Mouse (Mus musculus) ES-E14 (cell line): ENCODE data around the gene Lrba. TPM values are rescaled to one million over a fixed set of nuclear protein-coding genes. Genes with fewer than 3 reads are reported as not detected.

Source experiments
- DNase-seq: peaks from one replicate; pipeline ENCODE4 v3.0.0-alpha.2; 2013; ENCODE audit warnings: low read depth, low spot score
- H3K27ac ChIP-seq: 2 replicates; pipeline ENCODE4 v1.5.1; 2012; ENCODE audit warnings: low read depth, mild to moderate bottlenecking, low read length, moderate library complexity, mixed read lengths; ENCODE audit not compliant: poor library complexity, insufficient read depth, severe bottlenecking
- H3K36me3 ChIP-seq: 2 replicates; pipeline ENCODE4 v1.6.1; 2012; ENCODE audit warnings: mild to moderate bottlenecking, low read length, moderate library complexity, mixed read lengths; ENCODE audit not compliant: control insufficient read depth, poor library complexity, insufficient read depth, severe bottlenecking
- H3K4me1 ChIP-seq, 2 experiments: fragments of 150-350 bp in 1 of 2; sonication (generic) in 1 of 2; 2 replicates each; pipeline ENCODE4 v1.6.1; 2012; ENCODE audit warnings: low read length in 2 of 2, mild to moderate bottlenecking in 1 of 2, mixed read lengths in 1 of 2; ENCODE audit not compliant: control insufficient read depth in 2 of 2, insufficient read depth in 2 of 2, poor library complexity in 1 of 2
- H3K4me3 ChIP-seq, 2 experiments: fragments of 150-350 bp in 1 of 2; sonication (generic) in 1 of 2; 2 replicates each; pipeline ENCODE4 v1.5.1; 2012; ENCODE audit warnings: low read length in 2 of 2, low read depth in 1 of 2, mild to moderate bottlenecking in 1 of 2, mixed read lengths in 1 of 2; ENCODE audit not compliant: insufficient read depth in 1 of 2, poor library complexity in 1 of 2, severe bottlenecking in 1 of 2
- H3K9ac ChIP-seq: 2 replicates; pipeline ENCODE4 v1.6.1; 2012; ENCODE audit warnings: low read depth, mild to moderate bottlenecking, low read length, mixed read lengths; ENCODE audit not compliant: poor library complexity, insufficient read depth, severe bottlenecking
- H3K9me3 ChIP-seq: fragments of 150-350 bp; sonication (generic); 2 replicates; pipeline ENCODE4 v1.6.1; 2012; ENCODE audit warnings: low read depth, mild to moderate bottlenecking, low read length; ENCODE audit not compliant: control insufficient read depth, insufficient read depth
- CHD2 ChIP-seq: IDR thresholded peaks from 2 replicates; pipeline ENCODE4 v1.6.1; 2014; ENCODE audit warnings: mild to moderate bottlenecking, low read depth, low read length, inconsistent platforms
- HCFC1 ChIP-seq: IDR thresholded peaks from 2 replicates; pipeline ENCODE4 v1.6.1; 2012; ENCODE audit warnings: low read length, inconsistent platforms, borderline replicate concordance; ENCODE audit not compliant: insufficient read depth
- MAFK ChIP-seq: IDR thresholded peaks from 2 replicates; pipeline ENCODE4 v1.6.1; 2014; ENCODE audit warnings: mild to moderate bottlenecking, low read depth, low read length, inconsistent platforms; ENCODE audit not compliant: insufficient read depth
- ZC3H11A ChIP-seq: IDR thresholded peaks from 2 replicates; pipeline ENCODE4 v1.6.1; 2012; ENCODE audit warnings: low read depth, mild to moderate bottlenecking, inconsistent platforms, low read length, borderline replicate concordance
- ZNF384 ChIP-seq: IDR thresholded peaks from 2 replicates; pipeline ENCODE4 v1.6.1; 2012; ENCODE audit warnings: low read depth, low read length, inconsistent platforms
- in situ Hi-C, 2 experiments: fragments of 600-800 bp; cut with MboI; formaldehyde crosslinking; loops; one replicate each; pipeline ENCODE4 v1.15.1; 2025; ENCODE audit warnings: low sequenced_read_pairs in 2 of 2, inconsistent platforms in 1 of 2; ENCODE audit not compliant: unreplicated experiment in 2 of 2
- total RNA-seq: library from RNA; depleted of rRNA; stranded (reverse); fragments of 300-350 nt; gene quantifications from 2 replicates; pipeline ENCODE4 v1.2.3, GENCODE M21; 2012

The Lrba gene
- total RNA-seq, 1 experiment, result 14.7 TPM

DNA sequence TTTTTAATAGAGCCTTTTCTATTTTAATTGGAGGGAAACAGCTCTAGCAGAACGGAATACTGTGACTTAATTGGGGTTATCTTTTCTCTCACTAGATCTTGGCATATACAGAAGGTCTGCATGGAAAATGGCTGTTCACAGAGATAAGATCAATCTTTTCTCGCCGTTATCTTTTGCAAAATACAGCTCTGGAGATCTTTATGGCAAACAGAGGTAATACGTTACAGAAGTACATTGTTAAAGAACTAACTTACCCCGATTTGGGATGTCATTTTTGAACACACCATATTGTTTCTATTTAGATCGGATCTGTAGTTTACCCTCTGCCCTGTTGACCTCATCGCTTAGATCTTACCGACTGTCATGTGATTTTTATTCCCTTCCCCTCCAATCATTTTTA lies 381.3 kb downstream of the Lrba start:
- Histone ChIP-seq H3K27ac (no peak overlapping the region), H3K4me1 (no peaks in the 10 kb centered on the region), H3K9me3 (no peaks in the 10 kb centered on the region), H3K36me3 (no peaks in the 10 kb centered on the region), H3K4me3 (no peak overlapping the region), H3K9ac (no peak overlapping the region)
- no peak for DNase-seq
- no peak for TF ChIP-seq ZNF384
- TF ChIP-seq MAFK, result no peak
- TF ChIP-seq CHD2, result no peak
- no peak for TF ChIP-seq ZC3H11A
- no peak for TF ChIP-seq HCFC1
- in situ Hi-C loops, result no loop called here

DNA sequence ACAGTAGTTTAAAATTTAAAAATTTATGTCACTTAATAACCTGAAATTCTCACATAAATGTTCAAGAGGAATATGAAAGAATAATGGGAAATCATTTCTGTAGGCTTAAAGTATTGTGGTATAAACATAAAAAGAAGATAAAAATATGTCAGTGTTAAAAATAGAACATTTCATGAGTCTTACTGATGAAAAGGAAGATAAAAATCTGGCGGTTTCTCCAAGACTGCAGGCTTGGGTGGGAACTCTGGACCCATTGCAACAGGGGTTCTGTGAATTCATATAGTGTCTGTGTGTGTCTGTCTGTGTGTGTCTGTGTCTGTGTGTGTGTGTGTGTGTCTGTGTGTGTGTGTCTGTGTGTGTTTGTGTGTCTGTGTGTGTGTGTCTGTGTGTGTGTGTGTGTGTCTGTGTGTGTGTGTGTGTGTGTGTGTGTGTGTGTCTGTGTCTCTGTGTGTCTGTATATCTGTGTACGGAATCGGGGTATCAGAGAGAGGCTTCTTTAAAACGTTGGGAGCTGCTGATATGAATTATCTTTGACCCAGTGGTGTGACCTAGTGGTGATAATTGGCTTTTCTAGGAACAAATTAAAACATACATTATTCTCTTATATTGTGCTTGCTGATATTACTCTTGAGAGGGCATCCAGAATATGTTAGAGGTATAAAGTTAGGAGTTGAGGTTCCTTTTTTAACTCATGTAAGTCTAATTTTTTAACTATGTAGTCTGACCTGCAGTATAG lies 402.7 kb downstream of the Lrba start:
- no peak overlapping the region for H3K4me3 ChIP-seq
- H3K9ac ChIP-seq, result no peak overlapping the region
- in situ Hi-C loops, result no loop called here
- DNase-seq, result no peak
- no peaks in the 10 kb centered on the region for H3K36me3 ChIP-seq
- TF ChIP-seq ZNF384 (no peak), ZC3H11A (no peak), CHD2 (no peak), MAFK (no peak), HCFC1 (no peak)
- H3K27ac ChIP-seq, result no peak overlapping the region
- H3K9me3 ChIP-seq, result no peaks in the 10 kb centered on the region
- H3K4me1 ChIP-seq, result no peaks in the 10 kb centered on the region

DNA sequence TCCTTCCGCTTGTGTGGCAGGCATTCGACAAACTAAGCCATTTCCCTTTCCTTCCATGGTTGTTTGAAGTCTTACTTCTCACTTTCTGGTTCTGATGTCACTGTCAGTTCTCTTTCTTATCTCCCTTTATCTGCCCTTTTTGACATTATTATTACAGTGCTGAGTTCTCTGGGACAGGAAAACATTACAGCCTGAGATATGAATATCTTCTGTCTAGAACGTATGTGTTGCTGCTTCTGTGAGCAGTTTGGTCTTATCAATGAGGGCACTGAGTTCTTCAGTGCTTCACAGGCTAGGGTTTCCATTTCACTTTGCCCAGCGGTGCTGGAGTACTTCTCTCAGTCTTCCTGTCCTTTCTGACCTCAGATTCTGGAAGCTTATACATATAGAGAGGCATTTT lies 404.9 kb downstream of the Lrba start:
- Histone ChIP-seq H3K4me3 (no peak overlapping the region), H3K9me3 (no peaks in the 10 kb centered on the region), H3K27ac (no peak overlapping the region), H3K36me3 (no peaks in the 10 kb centered on the region), H3K9ac (no peak overlapping the region), H3K4me1 (no peaks in the 10 kb centered on the region)
- TF ChIP-seq ZNF384 (no peak), HCFC1 (no peak)
- no peak for DNase-seq
- in situ Hi-C loops, result no loop called here

DNA sequence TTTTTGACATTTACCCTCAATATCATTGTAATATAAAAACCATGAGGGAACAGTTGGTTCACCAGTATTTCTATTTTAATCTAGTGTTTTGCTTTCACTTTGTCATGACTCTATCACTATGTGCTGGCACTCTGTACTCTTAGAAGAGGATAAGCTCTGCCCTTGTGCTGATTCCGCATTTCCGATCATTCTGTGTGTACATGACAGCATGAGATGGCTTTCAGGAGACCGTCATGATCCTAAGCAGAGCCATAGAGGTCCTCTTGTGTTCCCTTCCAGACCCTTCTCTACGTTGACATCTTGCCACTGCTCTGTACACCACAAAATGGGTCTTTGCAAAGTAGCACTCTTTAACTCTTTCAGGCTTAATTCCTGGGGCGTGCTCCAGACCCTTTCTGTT lies 411.0 kb downstream of the Lrba start:
- Histone ChIP-seq H3K9ac (no peak overlapping the region), H3K27ac (no peak overlapping the region), H3K4me1 (peaks cover 2% of the 10 kb centered on the region in 2 experiments; a peak in 2 of 4 replicates), H3K4me3 (no peak overlapping the region), H3K36me3 (no peaks in the 10 kb centered on the region), H3K9me3 (no peaks in the 10 kb centered on the region)
- no peak for DNase-seq
- in situ Hi-C loops, result no loop called here
- TF ChIP-seq CHD2 (no peak), MAFK (0 out of 2 replicates have a peak, but pooled peaks have one; percentile 5), HCFC1 (no peak), ZC3H11A (no peak), ZNF384 (no peak)

DNA sequence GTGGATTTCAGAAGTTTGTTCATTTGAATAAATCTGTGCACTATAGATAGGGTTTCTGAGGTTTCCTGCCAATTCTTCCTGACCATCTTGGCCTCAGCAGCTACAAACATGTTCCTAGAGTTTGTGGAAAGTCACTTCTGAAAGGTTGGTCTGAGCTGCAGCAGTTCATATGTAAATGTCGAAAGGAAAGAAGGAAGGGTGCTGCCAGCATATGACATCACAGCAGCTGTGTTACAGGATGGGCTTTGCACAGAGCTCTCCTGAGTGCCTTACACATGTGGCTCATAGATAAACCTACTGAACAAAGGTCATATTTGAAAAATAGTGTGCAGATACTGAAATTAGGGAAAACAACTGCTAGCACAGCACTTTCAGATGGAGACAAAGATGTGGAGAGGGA lies 411.5 kb downstream of the Lrba start:
- H3K9ac ChIP-seq, result no peak overlapping the region
- peaks cover 2% of the 10 kb centered on the region in 2 experiments; a peak in 2 of 4 replicates for H3K4me1 ChIP-seq
- in situ Hi-C loops, result no loop called here
- H3K36me3 ChIP-seq, result no peaks in the 10 kb centered on the region
- TF ChIP-seq ZC3H11A, result no peak
- no peak for TF ChIP-seq MAFK
- no peak for TF ChIP-seq HCFC1
- no peak for TF ChIP-seq ZNF384
- TF ChIP-seq CHD2, result no peak
- H3K9me3 ChIP-seq, result no peaks in the 10 kb centered on the region
- no peak overlapping the region for H3K27ac ChIP-seq
- DNase-seq, result peak; percentile 15
- H3K4me3 ChIP-seq, result no peak overlapping the region
